Mouse (Mus musculus): ENCODE measurements around the gene Luzp2. TPM values are rescaled to one million over a fixed set of nuclear protein-coding genes. Genes with fewer than 3 reads are reported as not detected.
"Not testable (repeated sequence)": the region's sequence is repeated elsewhere in the genome, so short reads cannot be mapped to it uniquely, and the experiment has no call there.

Luzp2 gene
- total RNA-seq, 2 experiments from 2014 or later: 0.11 to 0.15 TPM

DNA sequence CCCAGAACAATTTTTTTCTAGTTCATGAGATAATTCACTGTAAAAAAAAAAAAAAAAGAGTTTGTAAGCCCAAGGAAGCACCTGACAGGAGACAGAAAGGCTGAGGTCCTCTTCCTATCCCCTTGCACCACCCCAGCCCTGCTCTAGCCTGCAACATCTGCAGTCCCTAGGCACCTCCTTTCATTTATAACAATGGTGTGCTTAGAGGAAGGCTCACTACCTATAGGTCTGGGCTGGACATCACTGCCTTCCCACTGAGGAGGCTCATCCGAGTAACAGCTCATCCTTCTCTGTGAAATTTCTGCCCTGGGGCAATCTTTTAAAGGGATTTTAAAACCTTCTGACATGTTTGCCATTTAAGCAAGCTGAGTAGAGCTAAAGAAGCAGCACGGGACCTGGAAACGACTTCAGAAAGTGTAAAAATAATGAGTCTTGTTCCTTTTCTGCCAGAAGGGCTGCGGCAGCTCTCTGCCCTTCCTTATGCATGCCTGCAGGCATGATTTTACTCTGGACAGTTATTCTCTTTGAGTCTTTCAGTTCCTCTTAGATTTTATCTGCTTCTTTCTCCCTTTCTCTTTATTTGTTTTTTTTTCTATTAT lies 174.0 kb downstream of the Luzp2 start:
- no peak for DNase-seq

DNA sequence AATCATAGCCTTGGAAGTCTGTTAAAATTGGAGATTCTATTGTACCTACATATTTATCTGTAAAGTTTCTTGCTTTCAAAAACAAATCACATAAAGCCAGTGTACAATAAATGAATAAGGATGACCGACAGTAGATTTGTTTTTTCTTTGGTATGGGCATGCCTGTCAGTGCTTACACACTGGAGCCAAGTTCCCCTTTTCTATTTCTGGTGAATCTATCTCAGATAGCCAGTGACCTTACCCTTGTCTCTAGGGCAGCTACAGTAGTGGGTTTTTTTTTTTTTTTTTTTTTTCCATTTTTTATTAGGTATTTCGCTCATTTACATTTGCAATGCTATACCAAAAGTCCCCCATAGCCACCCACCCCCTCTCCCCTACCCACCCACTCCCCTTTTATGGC lies 298.6 kb downstream of the Luzp2 start:
- not testable (repeated sequence) for DNase-seq

DNA sequence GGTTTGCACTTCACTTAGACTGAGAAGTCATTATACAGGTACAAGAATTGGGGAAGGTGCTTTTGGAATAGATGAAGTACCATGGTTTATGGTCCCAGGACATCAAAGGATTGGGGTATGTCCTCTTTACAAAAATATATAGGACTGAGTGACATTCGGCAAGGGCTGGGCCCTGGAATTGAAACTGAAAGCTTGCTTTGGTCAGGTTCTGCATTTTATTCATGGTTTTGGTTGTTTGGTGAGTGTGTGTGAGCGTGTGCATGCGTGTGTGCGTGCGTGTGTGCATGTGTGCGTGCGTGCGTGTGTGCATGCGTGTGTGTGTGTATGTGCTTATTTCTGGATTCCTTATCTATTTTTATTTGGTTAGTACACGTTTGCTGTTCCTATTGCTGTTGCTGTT lies 353.6 kb downstream of the Luzp2 start:
- DNase-seq: no peak

DNA sequence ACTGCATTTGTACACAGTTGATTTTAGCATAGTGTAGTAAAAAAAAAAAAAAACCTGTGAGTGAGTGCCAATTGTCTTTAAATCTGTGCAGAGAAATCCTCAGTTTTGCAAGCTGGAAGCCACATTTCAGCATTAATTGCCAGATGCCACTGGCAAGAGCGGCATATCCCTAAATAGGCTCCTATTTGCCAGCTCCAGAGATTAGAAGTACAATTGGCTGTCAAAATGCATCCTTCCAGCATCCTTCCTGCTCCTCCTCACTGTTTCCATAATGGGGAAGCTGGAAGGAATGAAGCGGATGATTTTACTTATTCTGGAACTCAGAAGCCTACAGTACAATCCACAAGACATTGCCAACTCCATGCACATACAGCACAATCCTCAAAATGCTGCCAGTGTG lies 354.2 kb downstream of the Luzp2 start:
- no peak for DNase-seq

DNA sequence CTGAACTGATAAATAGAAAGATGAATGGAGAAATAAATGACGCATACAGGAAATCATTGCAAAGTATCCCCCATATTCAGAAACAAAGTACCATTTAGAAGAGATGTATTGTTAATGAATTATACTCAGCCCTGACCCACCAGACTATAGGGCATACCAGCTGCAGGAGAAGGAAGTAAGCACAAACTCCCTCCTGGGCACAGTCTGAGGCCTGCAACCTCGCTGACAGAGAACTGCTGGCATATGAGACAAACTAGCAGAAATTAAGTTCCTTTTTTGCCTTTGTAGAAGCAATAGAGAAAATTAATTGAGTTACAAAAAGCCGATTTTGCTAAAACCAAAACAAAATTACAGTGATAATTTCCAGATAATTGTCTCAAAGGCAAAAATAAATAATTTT lies 355.4 kb downstream of the Luzp2 start:
- DNase-seq: no peak

DNA sequence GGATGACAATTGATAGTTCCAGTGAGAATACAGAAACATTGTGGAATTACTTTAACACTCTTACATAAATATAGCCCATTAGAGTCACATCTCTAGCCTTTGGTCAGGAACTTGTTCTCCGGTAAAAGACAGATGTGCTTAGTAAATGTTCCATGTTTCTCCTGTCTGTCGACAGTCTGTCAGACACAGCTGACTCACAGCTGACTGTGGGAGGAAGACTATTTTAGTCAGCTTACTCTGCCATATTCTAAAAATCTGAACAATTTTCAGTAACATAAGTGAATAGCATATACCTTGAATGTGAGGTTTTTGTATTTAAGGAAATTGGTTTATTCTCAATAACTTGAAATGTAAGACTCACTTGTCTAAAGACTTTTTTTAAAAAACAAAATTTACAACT lies 363.5 kb downstream of the Luzp2 start:
- no peak for DNase-seq

DNA sequence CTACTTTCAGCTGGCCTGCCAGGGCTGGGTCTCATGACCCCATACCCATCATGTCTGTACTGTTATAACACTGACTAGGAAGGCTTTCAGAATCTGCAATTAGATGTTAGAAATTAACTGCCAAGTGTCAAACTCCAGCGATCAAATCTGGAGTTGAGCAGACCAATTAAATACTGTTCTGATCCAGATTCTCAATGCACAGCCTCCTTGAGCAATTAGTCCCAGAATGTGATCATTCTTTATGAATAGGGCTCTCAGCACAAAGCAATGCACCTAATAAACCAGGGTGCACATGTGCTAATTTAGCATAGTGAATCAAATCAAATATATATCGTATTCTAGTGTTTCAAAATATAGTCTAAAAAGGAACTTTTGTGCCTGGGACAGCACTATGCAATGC lies 387.7 kb downstream of the Luzp2 start:
- DNase-seq: no peak

DNA sequence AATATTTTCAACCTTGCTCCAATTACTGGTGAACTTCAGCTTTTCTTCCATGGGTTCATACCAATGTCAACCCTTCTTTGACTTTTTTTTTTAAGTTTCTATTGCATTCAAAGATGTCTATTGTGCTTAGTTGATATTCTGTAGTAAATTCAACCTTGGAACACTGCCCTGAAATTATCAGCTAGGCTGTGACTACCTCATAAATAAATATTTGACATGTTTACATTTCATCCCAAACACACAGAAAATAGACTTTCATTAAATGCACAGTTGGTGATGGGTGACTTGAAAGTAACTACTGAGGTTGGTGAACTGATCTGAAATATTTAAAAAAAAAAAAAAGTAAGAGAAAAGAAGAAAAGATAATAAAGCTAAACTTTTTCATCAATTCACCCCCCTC lies 394.1 kb downstream of the Luzp2 start:
- no peak for DNase-seq

Measured in gastrocnemius, postnatal 25 days (tissue).